In the genomic region with DNA sequence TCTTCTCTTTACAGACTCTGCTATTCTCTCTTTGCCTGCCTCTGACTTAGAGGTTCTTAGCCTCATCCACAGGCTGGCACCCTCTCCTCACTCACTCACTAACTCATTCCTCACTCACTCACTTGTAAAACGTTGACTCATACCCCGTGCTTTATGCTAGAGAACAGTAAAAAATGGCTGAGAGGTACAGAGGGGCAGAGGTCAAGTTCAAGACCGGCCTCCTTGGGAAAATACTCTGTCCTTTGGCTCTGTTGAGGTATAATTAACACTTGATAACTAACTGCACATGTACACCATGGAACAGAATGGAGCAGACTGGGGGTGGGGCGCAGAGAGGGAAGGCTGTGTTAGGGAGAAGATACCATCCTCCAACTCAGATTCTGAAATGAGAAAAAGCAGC, we compare ENCODE assay signal across 17 mouse cellular contexts. TPM values are rescaled to one million over a fixed set of nuclear protein-coding genes. Genes with fewer than 3 reads are reported as not detected.
DNase-seq lines count a peak whose midpoint lies in the region; ATAC-seq and TF ChIP-seq lines count a peak whose summit lies in the region.
"Had no signal": no experiment of that assay in that cellular context is flagged by ENCODE, and none has a peak within 500 bp of the region (broad histone marks: within the 10 kb centered on the region; RNA-seq: fewer than 3 reads in every experiment).

No protein-coding gene starts in this region.

- no peaks in the 10 kb centered on the region for H3K36me3 ChIP-seq in forebrain, embryonic 13.5 days (ENCODE audit: poor library complexity, severe bottlenecking)
- no peaks in the 10 kb centered on the region for H3K36me3 ChIP-seq in forebrain, embryonic 12.5 days (replicated peaks)
- H3K36me3 ChIP-seq in limb, embryonic 11.5 days (ENCODE audit: control insufficient read depth, insufficient read depth, low read length), result no peaks in the 10 kb centered on the region
- H3K36me3 ChIP-seq in limb, embryonic 10.5 days, result no peaks in the 10 kb centered on the region
- H3K36me3 ChIP-seq in intestine, postnatal 0 days (ENCODE audit: control insufficient read depth, insufficient read depth), result no peaks in the 10 kb centered on the region
- H3K36me3 ChIP-seq: embryonic facial prominence, embryonic 12.5 days; liver, embryonic 13.5 days had no signal

- ATAC-seq in forebrain, embryonic 13.5 days, result no peak
- ATAC-seq in forebrain, embryonic 12.5 days (ENCODE audit: low FRiP score), result no peak
- no peak for ATAC-seq in limb, embryonic 11.5 days (ENCODE audit: insufficient number of reproducible peaks, low FRiP score, low TSS enrichment, low read depth)
- peak; percentile 62 for ATAC-seq in intestine, postnatal 0 days
- ATAC-seq: Patski had no signal

- peaks cover 12% of the 10 kb centered on the region for H3K4me1 ChIP-seq in forebrain, embryonic 13.5 days
- H3K4me1 ChIP-seq in forebrain, embryonic 12.5 days, result peaks cover 13% of the 10 kb centered on the region
- no peaks in the 10 kb centered on the region for H3K4me1 ChIP-seq in limb, embryonic 11.5 days (ENCODE audit: control insufficient read depth, insufficient read depth, low read length)
- peaks cover 18% of the 10 kb centered on the region for H3K4me1 ChIP-seq in limb, embryonic 10.5 days
- H3K4me1 ChIP-seq in intestine, postnatal 0 days (replicated peaks; ENCODE audit: control insufficient read depth, insufficient read depth, low read length), result no peaks in the 10 kb centered on the region
- H3K4me1 ChIP-seq: liver, embryonic 13.5 days; megakaryocyte, embryonic 14.5 days had no signal

- H3K27ac ChIP-seq in forebrain, embryonic 13.5 days, result peak overlapping the region; percentile 40; the same call in 1 of the 2 replicates
- H3K27ac ChIP-seq in forebrain, embryonic 12.5 days, result no peak overlapping the region
- H3K27ac ChIP-seq in limb, embryonic 11.5 days (replicated peaks; ENCODE audit: low read depth, low read length), result no peak overlapping the region
- H3K27ac ChIP-seq in limb, embryonic 10.5 days, result no peak overlapping the region
- no peak overlapping the region for H3K27ac ChIP-seq in intestine, postnatal 0 days (ENCODE audit: low read depth, low read length)
- H3K27ac ChIP-seq: embryonic facial prominence, embryonic 12.5 days; liver, embryonic 13.5 days had no signal

- TF ChIP-seq CTCF in intestine, postnatal 0 days (IDR thresholded peaks at IDR 0.05; ENCODE audit: low read depth), result no peak

- intact Hi-C loops in left cerebral cortex, postnatal 10 days (cut with DNase I), result loop anchor here (5.0 kb wide), 1 partner anchor 43 kb away; no protein-coding TSS in a partner anchor

- H3K4me2 ChIP-seq in forebrain, embryonic 13.5 days, result no peak overlapping the region
- H3K4me2 ChIP-seq in forebrain, embryonic 12.5 days, result no peak overlapping the region
- H3K4me2 ChIP-seq in limb, embryonic 11.5 days (ENCODE audit: low read depth, severe bottlenecking), result no peak overlapping the region
- H3K4me2 ChIP-seq in intestine, postnatal 0 days (replicated peaks; ENCODE audit: low read depth), result no peak overlapping the region
- H3K4me2 ChIP-seq: embryonic facial prominence, embryonic 12.5 days; heart, embryonic 11.5 days; liver, embryonic 13.5 days had no signal

- H3K27me3 ChIP-seq in forebrain, embryonic 13.5 days, result no peaks in the 10 kb centered on the region
- H3K27me3 ChIP-seq in forebrain, embryonic 12.5 days, result no peaks in the 10 kb centered on the region
- no peaks in the 10 kb centered on the region for H3K27me3 ChIP-seq in limb, embryonic 11.5 days (ENCODE audit: control insufficient read depth, insufficient read depth, low read length)
- no peaks in the 10 kb centered on the region for H3K27me3 ChIP-seq in limb, embryonic 10.5 days (ENCODE audit: low read depth, poor library complexity, severe bottlenecking)
- no peaks in the 10 kb centered on the region for H3K27me3 ChIP-seq in intestine, postnatal 0 days (replicated peaks; ENCODE audit: control insufficient read depth, insufficient read depth, low read length)
- H3K27me3 ChIP-seq: embryonic facial prominence, embryonic 12.5 days; liver, embryonic 13.5 days had no signal

- no peak overlapping the region for H3K4me3 ChIP-seq in forebrain, embryonic 13.5 days
- H3K4me3 ChIP-seq in forebrain, embryonic 12.5 days (replicated peaks), result no peak overlapping the region
- H3K4me3 ChIP-seq in limb, embryonic 11.5 days (ENCODE audit: low read depth, low read length), result no peak overlapping the region
- H3K4me3 ChIP-seq in limb, embryonic 10.5 days, result no peak overlapping the region
- no peak overlapping the region for H3K4me3 ChIP-seq in intestine, postnatal 0 days (ENCODE audit: low read depth, low read length)
- H3K4me3 ChIP-seq: embryonic facial prominence, embryonic 12.5 days; liver, embryonic 13.5 days; megakaryocyte, embryonic 14.5 days had no signal

- 82% methylated on average over 4 of the region's 4 CpGs for WGBS in forebrain, embryonic 13.5 days
- 73% methylated on average over 4 of the region's 4 CpGs for WGBS in forebrain, embryonic 12.5 days
- WGBS in limb, embryonic 11.5 days, result 38% methylated on average over 4 of the region's 4 CpGs
- 67% methylated on average over 4 of the region's 4 CpGs for WGBS in limb, embryonic 10.5 days
- 41% methylated on average over 4 of the region's 4 CpGs for WGBS in intestine, postnatal 0 days

- H3K9me3 ChIP-seq in forebrain, embryonic 13.5 days (replicated peaks), result no peaks in the 10 kb centered on the region
- no peaks in the 10 kb centered on the region for H3K9me3 ChIP-seq in forebrain, embryonic 12.5 days
- no peaks in the 10 kb centered on the region for H3K9me3 ChIP-seq in limb, embryonic 11.5 days (ENCODE audit: control insufficient read depth, low read length)
- H3K9me3 ChIP-seq in limb, embryonic 10.5 days (replicated peaks), result no peaks in the 10 kb centered on the region
- H3K9me3 ChIP-seq in intestine, postnatal 0 days (ENCODE audit: control insufficient read depth), result no peaks in the 10 kb centered on the region
- H3K9me3 ChIP-seq: embryonic facial prominence, embryonic 12.5 days; liver, embryonic 13.5 days had no signal

- DNase-seq in limb, embryonic 11.5 days (ENCODE audit: low spot score), result peak; percentile 22
- no peak for DNase-seq in limb, embryonic 10.5 days (ENCODE audit: low spot score)
- DNase-seq in kidney, postnatal 14 days, result peak; percentile 61
- DNase-seq in heart, adult 9 months (ENCODE audit: low spot score in 2 of 2), result no peak
- no peak for DNase-seq in left cerebral cortex, postnatal 10 days (ENCODE audit: extremely low spot score in 1 of 2, low spot score in 2 of 2)
- DNase-seq: gastrocnemius, postnatal 10 days; heart, postnatal 36 days; liver, embryonic 13.5 days; thymus, postnatal 4 days had no signal

- no peak overlapping the region for H3K9ac ChIP-seq in forebrain, embryonic 13.5 days
- H3K9ac ChIP-seq in forebrain, embryonic 12.5 days, result no peak overlapping the region
- H3K9ac ChIP-seq in limb, embryonic 11.5 days (ENCODE audit: low read length), result no peak overlapping the region
- no peak overlapping the region for H3K9ac ChIP-seq in intestine, postnatal 0 days (ENCODE audit: low read depth, low read length)
- H3K9ac ChIP-seq: embryonic facial prominence, embryonic 12.5 days; liver, embryonic 13.5 days had no signal

RNA-seq across cellular contexts. Expression of a gene that starts 20.6 kb away (rescaled TPM):
- 101 and 105 TPM in 2 replicates for polyA plus RNA-seq in forebrain, embryonic 13.5 days (2015; fragmentation: Nextera tagmentation; extraction: Ambion mirVana)
- polyA plus RNA-seq in forebrain, embryonic 12.5 days (2016; fragmentation: Nextera tagmentation; extraction: Ambion mirVana), result 112 and 118 TPM in 2 replicates
- 60.2 and 63.2 TPM in 2 replicates for polyA plus RNA-seq in limb, embryonic 11.5 days (2014; fragmentation: Nextera tagmentation; extraction: Ambion mirVana)
- 42.3 and 45.5 TPM in 2 replicates for polyA plus RNA-seq in limb, embryonic 10.5 days (2016; fragmentation: Nextera tagmentation; extraction: Ambion mirVana)
- 20.4 and 22.5 TPM in 2 replicates for polyA plus RNA-seq in intestine, postnatal 0 days (2015; fragmentation: Nextera tagmentation; extraction: Ambion mirVana)
- 100 to 1,000 TPM; 240 to 244 TPM for total RNA-seq in left cerebral cortex, postnatal 10 days (2021)

RNA-seq across cellular contexts. Expression of a gene that starts 51.8 kb away (rescaled TPM):
- 9.1 and 12.8 TPM in 2 replicates for polyA plus RNA-seq in forebrain, embryonic 13.5 days (2015; fragmentation: Nextera tagmentation; extraction: Ambion mirVana)
- polyA plus RNA-seq in forebrain, embryonic 12.5 days (2016; fragmentation: Nextera tagmentation; extraction: Ambion mirVana), result 24.8 and 24.9 TPM in 2 replicates
- 0.80 and 0.82 TPM in 2 replicates for polyA plus RNA-seq in limb, embryonic 11.5 days (2014; fragmentation: Nextera tagmentation; extraction: Ambion mirVana)
- 2.1 and 4.3 TPM in 2 replicates for polyA plus RNA-seq in limb, embryonic 10.5 days (2016; fragmentation: Nextera tagmentation; extraction: Ambion mirVana)
- polyA plus RNA-seq in intestine, postnatal 0 days (2015; fragmentation: Nextera tagmentation; extraction: Ambion mirVana), result 0.51 and 0.60 TPM in 2 replicates
- 1 to 10 TPM; 5.4 to 7.0 TPM for total RNA-seq in left cerebral cortex, postnatal 10 days (2021)
- total RNA-seq: common myeloid progenitor, adult 5-6 weeks had no signal

Comparison
In these comparisons a context has a peak if more than half of its experiments do, and no peak if none do; other contexts are left out.
1. DNase-seq: peak in limb, embryonic 11.5 days (single experiment) and kidney, postnatal 14 days (single experiment); none in limb, embryonic 10.5 days (single experiment), heart, adult 9 months (0 of 2) and left cerebral cortex, postnatal 10 days (0 of 2).